Mouse (Mus musculus): ENCODE measurements at regions not wholly inside any gene's neighbourhood (a gene's known extent, or its start where the extent isn't known, plus 50 kb on each side); places are given as distances from the start of the nearest gene placed in this dataset.
A peak's percentile ranks its signal among the peaks of the same experiment; 100 is the strongest.

- no peaks in the 10 kb centered on the region for H3K9me3 ChIP-seq (replicated peaks; ENCODE audit: control insufficient read depth, low read length)
- 95% methylated on average over 1 of the region's 1 CpGs for WGBS
- H3K9ac ChIP-seq (ENCODE audit: low read length): no peak overlapping the region
Measured at GRCm38 (mm10) chr4:55689479-55689878, 157.2 kb upstream of the Klf4 start.

GRCm38 (mm10) chr4:55686771-55687170 is 154.5 kb upstream of the Klf4 start:
- Histone ChIP-seq H3K4me1 (ENCODE audit: control insufficient read depth, insufficient read depth, low read length) (no peaks in the 10 kb centered on the region), H3K4me2 (ENCODE audit: low read length) (no peak overlapping the region), H3K9me3 (replicated peaks; ENCODE audit: control insufficient read depth, low read length) (no peaks in the 10 kb centered on the region), H3K9ac (ENCODE audit: low read length) (no peak overlapping the region), H3K27me3 (replicated peaks; ENCODE audit: control insufficient read depth, insufficient read depth, low read length) (no peaks in the 10 kb centered on the region), H3K36me3 (ENCODE audit: control insufficient read depth, insufficient read depth, low read length) (no peaks in the 10 kb centered on the region), H3K27ac (ENCODE audit: low read depth, low read length) (no peak overlapping the region), H3K4me3 (ENCODE audit: low read depth, low read length) (no peak overlapping the region)
- DNase-seq (ENCODE audit: low spot score): no peak
- ATAC-seq: no peak
- WGBS: 95% methylated on average over 3 of the region's 3 CpGs

More at GRCm38 (mm10) chr4:55689479-55689878, 157.2 kb upstream of the Klf4 start:
- no peaks in the 10 kb centered on the region for H3K4me1 ChIP-seq (ENCODE audit: control insufficient read depth, insufficient read depth, low read length)
- DNase-seq (ENCODE audit: low spot score) (no peak), ATAC-seq (no peak)
- H3K4me2 ChIP-seq (ENCODE audit: low read length): no peak overlapping the region
- no peaks in the 10 kb centered on the region for H3K36me3 ChIP-seq (ENCODE audit: control insufficient read depth, insufficient read depth, low read length)
- no peak overlapping the region for H3K27ac ChIP-seq (ENCODE audit: low read depth, low read length)
- no peaks in the 10 kb centered on the region for H3K27me3 ChIP-seq (replicated peaks; ENCODE audit: control insufficient read depth, insufficient read depth, low read length)
- no peak overlapping the region for H3K4me3 ChIP-seq (ENCODE audit: low read depth, low read length)

- no peak overlapping the region for H3K27ac ChIP-seq (ENCODE audit: low read depth, low read length)
- H3K4me2 ChIP-seq (ENCODE audit: low read length): no peak overlapping the region
- no peak for DNase-seq (ENCODE audit: low spot score)
- H3K36me3 ChIP-seq (ENCODE audit: control insufficient read depth, insufficient read depth, low read length): no peaks in the 10 kb centered on the region
- ATAC-seq: no peak
- H3K9ac ChIP-seq (ENCODE audit: low read length): no peak overlapping the region
- 51% methylated on average over 6 of the region's 6 CpGs for WGBS
- H3K27me3 ChIP-seq (replicated peaks; ENCODE audit: control insufficient read depth, insufficient read depth, low read length): no peaks in the 10 kb centered on the region
- no peak overlapping the region for H3K4me3 ChIP-seq (ENCODE audit: low read depth, low read length)
- no peaks in the 10 kb centered on the region for H3K9me3 ChIP-seq (replicated peaks; ENCODE audit: control insufficient read depth, low read length)
- no peaks in the 10 kb centered on the region for H3K4me1 ChIP-seq (ENCODE audit: control insufficient read depth, insufficient read depth, low read length)
Measured at GRCm38 (mm10) chr4:55672288-55672687, 140.0 kb upstream of the Klf4 start.

- H3K4me1 ChIP-seq (ENCODE audit: control insufficient read depth, insufficient read depth, low read length): no peaks in the 10 kb centered on the region
- no peaks in the 10 kb centered on the region for H3K36me3 ChIP-seq (ENCODE audit: control insufficient read depth, insufficient read depth, low read length)
- no peak overlapping the region for H3K9ac ChIP-seq (ENCODE audit: low read length)
- DNase-seq (ENCODE audit: low spot score) (no peak), ATAC-seq (no peak)
- H3K4me2 ChIP-seq (ENCODE audit: low read length): no peak overlapping the region
- no peaks in the 10 kb centered on the region for H3K27me3 ChIP-seq (replicated peaks; ENCODE audit: control insufficient read depth, insufficient read depth, low read length)
- H3K9me3 ChIP-seq (replicated peaks; ENCODE audit: control insufficient read depth, low read length): no peaks in the 10 kb centered on the region
- H3K27ac ChIP-seq (ENCODE audit: low read depth, low read length): no peak overlapping the region
- 81% methylated on average over 4 of the region's 4 CpGs for WGBS
- H3K4me3 ChIP-seq (ENCODE audit: low read depth, low read length): no peak overlapping the region
Measured at GRCm38 (mm10) chr4:55670258-55670657, 138.0 kb upstream of the Klf4 start.

- Histone ChIP-seq H3K4me3 (ENCODE audit: low read depth, low read length) (no peak overlapping the region), H3K27ac (ENCODE audit: low read depth, low read length) (no peak overlapping the region), H3K27me3 (replicated peaks; ENCODE audit: control insufficient read depth, insufficient read depth, low read length) (no peaks in the 10 kb centered on the region), H3K4me1 (ENCODE audit: control insufficient read depth, insufficient read depth, low read length) (no peaks in the 10 kb centered on the region), H3K9me3 (replicated peaks; ENCODE audit: control insufficient read depth, low read length) (no peaks in the 10 kb centered on the region), H3K36me3 (ENCODE audit: control insufficient read depth, insufficient read depth, low read length) (no peaks in the 10 kb centered on the region), H3K9ac (ENCODE audit: low read length) (no peak overlapping the region), H3K4me2 (ENCODE audit: low read length) (no peak overlapping the region)
- 91% methylated on average over 4 of the region's 4 CpGs for WGBS
- ATAC-seq (no peak), DNase-seq (ENCODE audit: low spot score) (no peak)
Measured at GRCm38 (mm10) chr4:55664822-55665221, 132.6 kb upstream of the Klf4 start.

- DNase-seq (ENCODE audit: low spot score): peak; percentile 43
Measured at GRCm38 (mm10) chr4:55663856-55664255, 131.6 kb upstream of the Klf4 start.

GRCm38 (mm10) chr4:55662041-55662440 is 129.8 kb upstream of the Klf4 start:
- Histone ChIP-seq H3K36me3 (ENCODE audit: control insufficient read depth, insufficient read depth, low read length) (no peaks in the 10 kb centered on the region), H3K9ac (ENCODE audit: low read length) (no peak overlapping the region), H3K4me2 (ENCODE audit: low read length) (no peak overlapping the region), H3K27ac (ENCODE audit: low read depth, low read length) (no peak overlapping the region), H3K27me3 (replicated peaks; ENCODE audit: control insufficient read depth, insufficient read depth, low read length) (no peaks in the 10 kb centered on the region), H3K9me3 (replicated peaks; ENCODE audit: control insufficient read depth, low read length) (no peaks in the 10 kb centered on the region), H3K4me3 (ENCODE audit: low read depth, low read length) (no peak overlapping the region), H3K4me1 (ENCODE audit: control insufficient read depth, insufficient read depth, low read length) (no peaks in the 10 kb centered on the region)
- ATAC-seq: no peak
- WGBS: 85% methylated on average over 5 of the region's 5 CpGs
- DNase-seq (ENCODE audit: low spot score): no peak

More at GRCm38 (mm10) chr4:55663856-55664255, 131.6 kb upstream of the Klf4 start:
- Histone ChIP-seq H3K4me3 (ENCODE audit: low read depth, low read length) (no peak overlapping the region), H3K4me2 (ENCODE audit: low read length) (no peak overlapping the region), H3K4me1 (ENCODE audit: control insufficient read depth, insufficient read depth, low read length) (no peaks in the 10 kb centered on the region), H3K9ac (ENCODE audit: low read length) (no peak overlapping the region), H3K9me3 (replicated peaks; ENCODE audit: control insufficient read depth, low read length) (no peaks in the 10 kb centered on the region), H3K27ac (ENCODE audit: low read depth, low read length) (no peak overlapping the region), H3K36me3 (ENCODE audit: control insufficient read depth, insufficient read depth, low read length) (no peaks in the 10 kb centered on the region), H3K27me3 (replicated peaks; ENCODE audit: control insufficient read depth, insufficient read depth, low read length) (no peaks in the 10 kb centered on the region)
- ATAC-seq: 0 out of 2 replicates have a peak, but pooled peaks have one; percentile 42
- 41% methylated on average over 5 of the region's 5 CpGs for WGBS

- Histone ChIP-seq H3K27me3 (replicated peaks; ENCODE audit: control insufficient read depth, insufficient read depth, low read length) (no peaks in the 10 kb centered on the region), H3K9ac (ENCODE audit: low read length) (no peak overlapping the region), H3K9me3 (replicated peaks; ENCODE audit: control insufficient read depth, low read length) (no peaks in the 10 kb centered on the region), H3K4me1 (ENCODE audit: control insufficient read depth, insufficient read depth, low read length) (no peaks in the 10 kb centered on the region), H3K4me2 (ENCODE audit: low read length) (no peak overlapping the region), H3K36me3 (ENCODE audit: control insufficient read depth, insufficient read depth, low read length) (no peaks in the 10 kb centered on the region), H3K27ac (ENCODE audit: low read depth, low read length) (no peak overlapping the region), H3K4me3 (ENCODE audit: low read depth, low read length) (no peak overlapping the region)
- ATAC-seq: no peak
- WGBS: 97% methylated on average over 6 of the region's 6 CpGs
- DNase-seq (ENCODE audit: low spot score): no peak
Measured at GRCm38 (mm10) chr4:55658904-55659303, 126.6 kb upstream of the Klf4 start.

GRCm38 (mm10) chr4:55655329-55655728 is 123.1 kb upstream of the Klf4 start:
- no peak overlapping the region for H3K4me3 ChIP-seq (ENCODE audit: low read depth, low read length)
- no peak for DNase-seq (ENCODE audit: low spot score)
- ATAC-seq: no peak
- no peaks in the 10 kb centered on the region for H3K9me3 ChIP-seq (replicated peaks; ENCODE audit: control insufficient read depth, low read length)
- no peaks in the 10 kb centered on the region for H3K27me3 ChIP-seq (replicated peaks; ENCODE audit: control insufficient read depth, insufficient read depth, low read length)
- H3K36me3 ChIP-seq (ENCODE audit: control insufficient read depth, insufficient read depth, low read length): no peaks in the 10 kb centered on the region
- H3K4me1 ChIP-seq (ENCODE audit: control insufficient read depth, insufficient read depth, low read length): peaks cover 3% of the 10 kb centered on the region; the same call in 1 of the 2 replicates
- no peak overlapping the region for H3K9ac ChIP-seq (ENCODE audit: low read length)
- no peak overlapping the region for H3K4me2 ChIP-seq (ENCODE audit: low read length)
- WGBS: 88% methylated on average over 2 of the region's 2 CpGs
- H3K27ac ChIP-seq (ENCODE audit: low read depth, low read length): no peak overlapping the region

Measured in forebrain, embryonic 14.5 days (tissue).